Mouse (Mus musculus) cerebellum, adult 2 months (tissue): Measurements from ENCODE around the gene Mphosph10.

Source experiments
- CTCF ChIP-seq: fragments of 200-500 bp; IDR thresholded peaks from 2 replicates; pipeline ENCODE4 v1.5.1; 2011; ENCODE audit warnings: low read depth, mild to moderate bottlenecking, control low read depth, low read length, moderate library complexity, borderline replicate concordance; ENCODE audit not compliant: insufficient read depth
- POLR2A ChIP-seq: fragments of 200-500 bp; IDR thresholded peaks from 2 replicates; pipeline ENCODE4 v1.6.1; 2011; ENCODE audit warnings: low read length, control low read depth, borderline replicate concordance; ENCODE audit not compliant: insufficient read depth

GRCm38 (mm10) chr7:64331309-64331708, 60.8 kb downstream of the Mphosph10 start:
- no peak for TF ChIP-seq POLR2A
- TF ChIP-seq CTCF: no peak
